Mouse (Mus musculus): ENCODE measurements around the gene Atg2b. TPM values are rescaled to one million over a fixed set of nuclear protein-coding genes. Genes with fewer than 3 reads are reported as not detected.

Atg2b gene
- total RNA-seq, 1 experiment from 2014 or later = 34.0 TPM

- ATAC-seq (replicated peaks; ENCODE audit: low read depth, poor library complexity, severe bottlenecking) = no peak
Observed at GRCm38 (mm10) chr12:105601586-105601985, 83.4 kb downstream of the Atg2b start.

- ATAC-seq (replicated peaks; ENCODE audit: low read depth, poor library complexity, severe bottlenecking) = no peak
Observed at GRCm38 (mm10) chr12:105599098-105599497, 85.9 kb downstream of the Atg2b start.

- peak; percentile 56; the same call in 1 of the 2 replicates for ATAC-seq (replicated peaks; ENCODE audit: low read depth, poor library complexity, severe bottlenecking)
Observed at GRCm38 (mm10) chr12:105598503-105598902, 86.5 kb downstream of the Atg2b start.

- ATAC-seq (replicated peaks; ENCODE audit: low read depth, poor library complexity, severe bottlenecking) = no peak
Observed at GRCm38 (mm10) chr12:105597135-105597534, 87.9 kb downstream of the Atg2b start.

GRCm38 (mm10) chr12:105593471-105593870 lies 91.5 kb downstream of the Atg2b start:
- ATAC-seq (replicated peaks; ENCODE audit: low read depth, poor library complexity, severe bottlenecking) = no peak

GRCm38 (mm10) chr12:105592361-105592761 lies 92.7 kb downstream of the Atg2b start:
- no peak for ATAC-seq (replicated peaks; ENCODE audit: low read depth, poor library complexity, severe bottlenecking)

GRCm38 (mm10) chr12:105590786-105591185 lies 94.2 kb downstream of the Atg2b start:
- ATAC-seq (replicated peaks; ENCODE audit: low read depth, poor library complexity, severe bottlenecking) = no peak

- no peak for ATAC-seq (replicated peaks; ENCODE audit: low read depth, poor library complexity, severe bottlenecking)
Observed at GRCm38 (mm10) chr12:105587526-105587925, 97.5 kb downstream of the Atg2b start.

GRCm38 (mm10) chr12:105584851-105585250 lies 100.2 kb downstream of the Atg2b start:
- ATAC-seq (replicated peaks; ENCODE audit: low read depth, poor library complexity, severe bottlenecking) = peak; percentile 64

GRCm38 (mm10) chr12:105583484-105583883 lies 101.5 kb downstream of the Atg2b start:
- peak; percentile 92 for ATAC-seq (replicated peaks; ENCODE audit: low read depth, poor library complexity, severe bottlenecking)

GRCm38 (mm10) chr12:105582486-105582885 lies 102.5 kb downstream of the Atg2b start:
- ATAC-seq (replicated peaks; ENCODE audit: low read depth, poor library complexity, severe bottlenecking) = no peak

GRCm38 (mm10) chr12:105580490-105580889 lies 104.5 kb downstream of the Atg2b start:
- ATAC-seq (replicated peaks; ENCODE audit: low read depth, poor library complexity, severe bottlenecking) = no peak

- ATAC-seq (replicated peaks; ENCODE audit: low read depth, poor library complexity, severe bottlenecking) = no peak
Observed at GRCm38 (mm10) chr12:105574356-105574755, 110.7 kb downstream of the Atg2b start.

GRCm38 (mm10) chr12:105572622-105573021 lies 112.4 kb downstream of the Atg2b start:
- ATAC-seq (replicated peaks; ENCODE audit: low read depth, poor library complexity, severe bottlenecking) = no peak

- ATAC-seq (replicated peaks; ENCODE audit: low read depth, poor library complexity, severe bottlenecking) = no peak
Observed at GRCm38 (mm10) chr12:105571867-105572266, 113.1 kb downstream of the Atg2b start.

Other genes with a start within 250 kb of the Atg2b start
- gene D430019H16Rik, start 231.4 kb downstream of the Atg2b start, total RNA-seq (2017) = not detected in 2 replicates
- gene Bdkrb2, start 122.0 kb downstream of the Atg2b start, total RNA-seq (2017) = not detected in 2 replicates
- gene Bdkrb1, start 82.1 kb downstream of the Atg2b start, total RNA-seq (2017) = not detected in 2 replicates
- 10.7 and 11.6 TPM in 2 replicates for gene Gskip, start 382 bp downstream of the Atg2b start, total RNA-seq (2017)
- gene Ak7, start 20.8 kb upstream of the Atg2b start, total RNA-seq (2017) = not detected in 2 replicates
- 166 and 176 TPM in 2 replicates for gene Papola, start 99.5 kb upstream of the Atg2b start, total RNA-seq (2017)

Data from common myeloid progenitor, adult 5-6 weeks (primary cell).